Mouse (Mus musculus): ENCODE measurements around the gene Lif.

DNA sequence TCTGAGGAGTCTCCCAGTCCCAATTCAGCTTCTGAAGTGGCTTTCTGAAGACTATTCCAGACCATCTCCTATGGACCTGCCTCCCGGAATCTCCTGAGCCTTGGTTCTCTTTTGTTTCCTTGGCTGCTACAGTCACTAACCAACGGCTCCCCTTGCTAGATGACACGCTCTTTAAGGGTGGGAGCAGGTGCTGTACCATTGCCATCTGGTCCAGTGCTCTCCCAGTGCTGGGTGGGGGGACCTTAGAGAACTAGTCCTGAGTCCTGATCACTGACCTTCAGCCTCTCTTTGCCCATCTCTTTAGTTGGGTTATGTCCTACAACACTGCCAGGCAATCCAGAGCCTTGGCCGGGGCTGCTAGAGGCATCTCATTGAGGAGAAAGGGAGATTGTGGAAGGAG, 36.1 kb downstream of the Lif start:
- TF ChIP-seq CTCF (IDR thresholded peaks at IDR 0.05; ENCODE audit: borderline replicate concordance, extremely low read depth, insufficient read depth, insufficient read length) (no peak), POLR2A (IDR thresholded peaks at IDR 0.05; ENCODE audit: borderline replicate concordance, extremely low read depth, insufficient read depth, insufficient read length, poor library complexity, severe bottlenecking) (no peak)

Data from brain, embryonic 14.5 days (tissue).